Comparison of ENCODE assay signal across 18 mouse cellular contexts in the genomic region with DNA sequence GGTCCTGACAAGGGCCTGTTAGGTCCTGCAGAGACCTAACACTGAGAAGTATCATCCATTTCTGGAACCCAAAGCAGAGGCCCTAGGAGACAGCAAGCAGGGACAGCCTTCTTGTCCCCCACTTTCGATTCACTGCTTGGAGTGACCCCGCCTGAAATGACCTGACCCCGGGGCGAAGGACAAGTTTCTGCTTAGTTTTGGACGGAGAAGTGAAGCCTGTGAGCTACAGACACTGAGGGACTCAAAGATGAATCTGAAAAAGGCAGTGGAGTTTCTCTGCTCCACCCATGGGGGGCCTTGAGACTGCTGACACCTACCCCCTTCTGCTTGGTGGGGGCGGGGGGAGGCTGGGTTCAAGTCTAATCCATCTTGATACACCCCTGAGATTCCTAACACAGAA. TPM values are rescaled to one million over a fixed set of nuclear protein-coding genes. Genes with fewer than 3 reads are reported as not detected.
DNase-seq lines count a peak whose midpoint lies in the region; ATAC-seq and TF ChIP-seq lines count a peak whose summit lies in the region.
"Had no signal": no experiment of that assay in that cellular context is flagged by ENCODE, and none has a peak within 500 bp of the region (broad histone marks: within the 10 kb centered on the region; RNA-seq: fewer than 3 reads in every experiment).

No protein-coding gene starts in this region.

- H3K4me1 ChIP-seq in intestine, embryonic 14.5 days (replicated peaks; ENCODE audit: control insufficient read depth, insufficient read depth, low read length): peaks cover 41% of the 10 kb centered on the region
- H3K4me1 ChIP-seq in intestine, postnatal 0 days (replicated peaks; ENCODE audit: control insufficient read depth, insufficient read depth, low read length): peaks cover 4% of the 10 kb centered on the region; the same call in 1 of the 2 replicates
- peaks cover 52% of the 10 kb centered on the region for H3K4me1 ChIP-seq in lung, embryonic 16.5 days (replicated peaks; ENCODE audit: control insufficient read depth, insufficient read depth, low read length)
- peaks cover 50% of the 10 kb centered on the region for H3K4me1 ChIP-seq in hindbrain, embryonic 13.5 days (replicated peaks)
- peaks cover 61% of the 10 kb centered on the region for H3K4me1 ChIP-seq in forebrain, embryonic 10.5 days

- ATAC-seq in intestine, embryonic 14.5 days (replicated peaks; ENCODE audit: low FRiP score, low TSS enrichment, low read depth): no peak
- no peak for ATAC-seq in intestine, postnatal 0 days
- ATAC-seq in lung, embryonic 16.5 days (ENCODE audit: low read depth): no peak
- no peak for ATAC-seq in hindbrain, embryonic 13.5 days (ENCODE audit: low FRiP score)
- ATAC-seq: midbrain, embryonic 16.5 days had no signal

- H3K36me3 ChIP-seq in intestine, embryonic 14.5 days (ENCODE audit: control insufficient read depth, insufficient read depth, low read length): no peaks in the 10 kb centered on the region; the same call in 1 of the 2 replicates
- H3K36me3 ChIP-seq in intestine, postnatal 0 days (ENCODE audit: control insufficient read depth, insufficient read depth): no peaks in the 10 kb centered on the region
- H3K36me3 ChIP-seq in lung, embryonic 16.5 days (ENCODE audit: control insufficient read depth, insufficient read depth, low read length): peaks cover 2% of the 10 kb centered on the region; the same call in 1 of the 2 replicates
- no peaks in the 10 kb centered on the region; the same call in 1 of the 2 replicates for H3K36me3 ChIP-seq in hindbrain, embryonic 13.5 days
- peaks cover 17% of the 10 kb centered on the region for H3K36me3 ChIP-seq in forebrain, embryonic 10.5 days (replicated peaks)
- H3K36me3 ChIP-seq: embryonic facial prominence, embryonic 15.5 days; forebrain, embryonic 12.5 days had no signal

- whole genome bisulfite sequencing in intestine, embryonic 14.5 days: 63% methylated on average over 6 of the region's 6 CpGs
- WGBS in intestine, postnatal 0 days: 62% methylated on average over 6 of the region's 6 CpGs
- 62% methylated on average over 6 of the region's 6 CpGs for WGBS in lung, embryonic 16.5 days
- WGBS in hindbrain, embryonic 13.5 days: 89% methylated on average over 6 of the region's 6 CpGs
- WGBS in forebrain, embryonic 10.5 days: 87% methylated on average over 6 of the region's 6 CpGs

- no peaks in the 10 kb centered on the region for H3K27me3 ChIP-seq in intestine, embryonic 14.5 days (replicated peaks; ENCODE audit: control insufficient read depth, insufficient read depth, low read length)
- H3K27me3 ChIP-seq in intestine, postnatal 0 days (replicated peaks; ENCODE audit: control insufficient read depth, insufficient read depth, low read length): no peaks in the 10 kb centered on the region
- no peaks in the 10 kb centered on the region for H3K27me3 ChIP-seq in lung, embryonic 16.5 days (ENCODE audit: control insufficient read depth, insufficient read depth, low read depth, low read length)
- H3K27me3 ChIP-seq in hindbrain, embryonic 13.5 days: no peaks in the 10 kb centered on the region
- H3K27me3 ChIP-seq in forebrain, embryonic 10.5 days (ENCODE audit: poor library complexity, severe bottlenecking): no peaks in the 10 kb centered on the region
- H3K27me3 ChIP-seq: CH12.LX; embryonic facial prominence, embryonic 15.5 days; forebrain, embryonic 12.5 days; megakaryocyte, embryonic 14.5 days had no signal

- intact Hi-C loops in gastrocnemius, adult 2 months (cut with DNase I): loop anchor here (5.0 kb wide), 1 partner anchor 59 kb away; no protein-coding TSS in a partner anchor

- no peak overlapping the region for H3K4me2 ChIP-seq in intestine, embryonic 14.5 days (ENCODE audit: low read length)
- no peak overlapping the region for H3K4me2 ChIP-seq in intestine, postnatal 0 days (replicated peaks; ENCODE audit: low read depth)
- no peak overlapping the region for H3K4me2 ChIP-seq in lung, embryonic 16.5 days (ENCODE audit: low read depth, low read length)
- H3K4me2 ChIP-seq in hindbrain, embryonic 13.5 days: no peak overlapping the region
- H3K4me2 ChIP-seq: embryonic facial prominence, embryonic 15.5 days; forebrain, embryonic 12.5 days had no signal

- peak overlapping the region; percentile 82; the same call in 1 of the 2 replicates for H3K27ac ChIP-seq in gastrocnemius, adult 2 months
- H3K27ac ChIP-seq in intestine, embryonic 14.5 days (ENCODE audit: low read depth): peak overlapping the region; percentile 74
- no peak overlapping the region for H3K27ac ChIP-seq in intestine, postnatal 0 days (ENCODE audit: low read depth, low read length)
- H3K27ac ChIP-seq in lung, embryonic 16.5 days (ENCODE audit: low read length): 0 out of 2 replicates have a peak overlapping the region, but pooled peaks have one; percentile 2
- no peak overlapping the region for H3K27ac ChIP-seq in hindbrain, embryonic 13.5 days
- H3K27ac ChIP-seq in forebrain, embryonic 10.5 days: no peak overlapping the region
- H3K27ac ChIP-seq: embryonic facial prominence, embryonic 15.5 days; forebrain, embryonic 12.5 days had no signal

- DNase-seq in gastrocnemius, adult 2 months: no peak
- DNase-seq in gastrocnemius, postnatal 10 days: no peak
- no peak for DNase-seq in intestine, embryonic 14.5 days (ENCODE audit: low spot score)
- no peak for DNase-seq in lung, postnatal 4 days
- no peak for DNase-seq in forebrain, embryonic 10.5 days (ENCODE audit: extremely low spot score, low spot score)
- DNase-seq: adrenal gland, postnatal 36 days; cerebellum, adult 9-11 months; lung, adult 18-20 months; right cerebral cortex, postnatal 25 days; thymus, adult 2 months had no signal

- TF ChIP-seq CTCF in gastrocnemius, adult 2 months (IDR thresholded peaks at IDR 0.05): no peak
- TF ChIP-seq CTCF in intestine, postnatal 0 days (IDR thresholded peaks at IDR 0.05; ENCODE audit: low read depth): no peak

- no peaks in the 10 kb centered on the region for H3K9me3 ChIP-seq in intestine, embryonic 14.5 days (ENCODE audit: control insufficient read depth, low read length)
- H3K9me3 ChIP-seq in intestine, postnatal 0 days (ENCODE audit: control insufficient read depth): no peaks in the 10 kb centered on the region
- 0 out of 2 replicates have a peak, but pooled peaks cover 3% of the 10 kb centered on the region for H3K9me3 ChIP-seq in lung, embryonic 16.5 days (ENCODE audit: control insufficient read depth, low read length)
- no peaks in the 10 kb centered on the region for H3K9me3 ChIP-seq in hindbrain, embryonic 13.5 days
- no peaks in the 10 kb centered on the region; the same call in 1 of the 2 replicates for H3K9me3 ChIP-seq in forebrain, embryonic 10.5 days
- H3K9me3 ChIP-seq: embryonic facial prominence, embryonic 15.5 days; forebrain, embryonic 12.5 days had no signal

- no peak overlapping the region for H3K9ac ChIP-seq in intestine, embryonic 14.5 days (ENCODE audit: low read length)
- no peak overlapping the region for H3K9ac ChIP-seq in intestine, postnatal 0 days (ENCODE audit: low read depth, low read length)
- H3K9ac ChIP-seq in lung, embryonic 16.5 days (ENCODE audit: low read length): no peak overlapping the region
- no peak overlapping the region for H3K9ac ChIP-seq in hindbrain, embryonic 13.5 days
- H3K9ac ChIP-seq: embryonic facial prominence, embryonic 15.5 days; forebrain, embryonic 12.5 days had no signal

- no peak overlapping the region for H3K4me3 ChIP-seq in gastrocnemius, adult 2 months
- no peak overlapping the region for H3K4me3 ChIP-seq in intestine, embryonic 14.5 days (ENCODE audit: low read depth, low read length)
- H3K4me3 ChIP-seq in intestine, postnatal 0 days (ENCODE audit: low read depth, low read length): no peak overlapping the region
- no peak overlapping the region for H3K4me3 ChIP-seq in lung, embryonic 16.5 days (ENCODE audit: low read length)
- no peak overlapping the region for H3K4me3 ChIP-seq in hindbrain, embryonic 13.5 days
- no peak overlapping the region for H3K4me3 ChIP-seq in forebrain, embryonic 10.5 days
- H3K4me3 ChIP-seq: embryonic facial prominence, embryonic 15.5 days; forebrain, embryonic 12.5 days; megakaryocyte, embryonic 14.5 days had no signal

RNA-seq across cellular contexts. Expression of gene Slc25a51, which starts 59.9 kb away (rescaled TPM):
- total RNA-seq in gastrocnemius, adult 2 months (2021): 10 to 100 TPM; 90.1 to 99.7 TPM
- 10 to 100 TPM; 73.2 to 75.5 TPM for total RNA-seq in gastrocnemius, postnatal 10 days (2021)
- polyA plus RNA-seq in intestine, embryonic 14.5 days (2014; fragmentation: Nextera tagmentation; extraction: Ambion mirVana): 46.7 and 67.0 TPM in 2 replicates
- 39.7 and 40.9 TPM in 2 replicates for polyA plus RNA-seq in intestine, postnatal 0 days (2015; fragmentation: Nextera tagmentation; extraction: Ambion mirVana)
- 69.4 and 75.7 TPM in 2 replicates for polyA plus RNA-seq in lung, embryonic 16.5 days (2015; fragmentation: Nextera tagmentation; extraction: Ambion mirVana)
- 71.2 and 74.8 TPM in 2 replicates for polyA plus RNA-seq in hindbrain, embryonic 13.5 days (2015; fragmentation: Nextera tagmentation; extraction: Ambion mirVana)
- polyA plus RNA-seq in forebrain, embryonic 10.5 days (2016; fragmentation: Nextera tagmentation; extraction: Ambion mirVana): 78.5 and 83.3 TPM in 2 replicates

Comparison
In these comparisons a context has a peak if more than half of its experiments do, and no peak if none do; other contexts are left out.
1. H3K27ac ChIP-seq: peak in gastrocnemius, adult 2 months (single experiment), intestine, embryonic 14.5 days (single experiment) and lung, embryonic 16.5 days (single experiment); none in intestine, postnatal 0 days (single experiment), hindbrain, embryonic 13.5 days (single experiment) and forebrain, embryonic 10.5 days (single experiment).